Mouse (Mus musculus): ENCODE data around the gene Ndufb5.
"Not testable (repeated sequence)": the region's sequence is repeated elsewhere in the genome, so short reads cannot be mapped to it uniquely, and the experiment has no call there.

Gene Ndufb5

DNA sequence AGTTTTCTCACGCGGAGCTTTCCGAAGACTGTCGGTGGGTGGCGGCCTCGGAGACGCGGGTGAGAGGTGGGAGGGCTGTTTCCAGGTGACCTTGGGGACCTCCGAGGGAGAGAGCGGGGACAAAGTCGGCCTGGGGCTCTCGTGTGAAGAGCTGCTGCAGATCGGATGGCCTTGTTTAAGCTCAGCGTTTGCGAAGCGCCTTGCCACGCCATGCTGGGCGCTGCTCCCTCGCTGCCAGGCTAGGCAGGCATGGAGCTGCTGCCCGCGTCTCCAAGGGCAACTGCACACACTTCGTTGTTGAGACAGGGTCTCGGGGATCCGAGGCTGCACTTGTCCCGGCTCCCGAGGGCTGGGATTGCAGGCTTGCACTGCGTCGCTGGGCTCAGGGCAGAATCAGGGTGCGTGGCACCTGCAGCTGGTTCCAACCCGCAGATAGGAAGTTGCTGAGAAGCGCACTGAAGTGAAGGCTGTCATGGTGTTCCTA is 424 bp downstream of the Ndufb5 start, which contains the start of gene Mrpl47:
Mrpl47 (minus strand) TSS at position 434 of the 484 bp plus-strand sequence.
- DNase-seq = no peak

DNA sequence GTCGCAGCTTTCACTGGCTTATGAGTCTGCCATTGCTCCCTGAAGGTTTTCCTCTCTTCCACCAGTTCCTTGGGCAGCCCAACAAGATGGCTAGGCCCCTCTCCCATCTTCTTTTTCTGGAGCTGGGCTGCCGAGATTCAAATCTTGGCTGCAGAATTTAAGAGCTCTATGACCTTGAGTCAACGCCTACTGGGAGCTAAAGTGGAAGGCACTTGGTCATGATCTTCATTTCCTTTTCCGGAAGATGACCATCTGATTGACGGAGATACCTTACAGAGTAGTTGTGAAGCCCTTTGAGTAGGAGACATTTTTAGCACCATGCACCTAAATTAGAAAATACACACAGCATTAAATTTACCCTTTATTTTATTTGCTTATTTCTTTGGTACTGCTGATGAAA is 1.8 kb downstream of the Ndufb5 start:
- DNase-seq = no peak

DNA sequence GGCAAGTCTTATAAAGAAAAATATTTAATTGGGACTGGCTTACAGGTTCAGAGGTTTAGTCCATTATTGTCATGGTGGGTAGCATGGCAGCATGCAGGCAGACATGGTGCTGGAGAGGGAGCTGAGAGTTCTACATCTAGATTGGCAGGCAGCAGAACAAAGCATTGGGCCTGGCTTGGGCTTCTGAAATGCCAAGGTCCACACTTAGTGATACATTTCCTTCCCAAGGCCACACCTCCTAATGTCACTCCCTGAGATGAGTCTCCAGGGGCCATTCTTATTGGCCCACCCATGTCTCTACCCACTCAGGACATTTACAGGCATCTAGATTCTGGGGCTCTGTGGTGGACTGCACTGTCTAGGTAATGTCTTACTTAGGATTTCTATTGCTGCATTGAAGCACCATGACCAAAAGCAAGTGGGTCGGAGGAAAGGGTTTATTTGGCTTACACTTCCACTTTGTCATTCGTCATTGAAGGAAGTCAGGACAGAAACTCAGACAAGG is 5.5 kb downstream of the Ndufb5 start:
- no peak for DNase-seq

GRCm38 (mm10) chr3:32745001-32745400 is 8.2 kb downstream of the Ndufb5 start:
- no peak for DNase-seq

DNA sequence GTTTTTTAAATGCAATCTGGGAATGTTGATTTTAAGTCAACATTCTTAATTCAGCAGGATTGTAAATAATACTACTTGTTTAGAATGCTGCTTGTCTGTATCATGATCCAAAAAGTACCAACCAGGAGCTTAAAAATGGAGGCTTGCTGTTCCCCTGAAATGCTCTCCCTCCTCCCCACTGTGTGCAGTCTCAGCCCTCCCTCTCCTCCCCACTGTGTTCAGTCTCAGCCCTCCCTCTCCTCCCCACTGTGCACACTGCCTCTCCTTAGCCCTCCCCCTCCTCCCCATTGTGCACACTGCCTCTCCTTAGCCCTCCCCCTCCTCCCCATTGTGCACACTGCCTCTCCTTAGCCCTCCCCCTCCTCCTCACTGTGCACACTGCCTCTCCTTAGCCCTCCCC is 8.6 kb downstream of the Ndufb5 start:
- not testable (repeated sequence) for DNase-seq

GRCm38 (mm10) chr3:32748384-32748783 is 11.6 kb downstream of the Ndufb5 start:
- DNase-seq = no peak

DNA sequence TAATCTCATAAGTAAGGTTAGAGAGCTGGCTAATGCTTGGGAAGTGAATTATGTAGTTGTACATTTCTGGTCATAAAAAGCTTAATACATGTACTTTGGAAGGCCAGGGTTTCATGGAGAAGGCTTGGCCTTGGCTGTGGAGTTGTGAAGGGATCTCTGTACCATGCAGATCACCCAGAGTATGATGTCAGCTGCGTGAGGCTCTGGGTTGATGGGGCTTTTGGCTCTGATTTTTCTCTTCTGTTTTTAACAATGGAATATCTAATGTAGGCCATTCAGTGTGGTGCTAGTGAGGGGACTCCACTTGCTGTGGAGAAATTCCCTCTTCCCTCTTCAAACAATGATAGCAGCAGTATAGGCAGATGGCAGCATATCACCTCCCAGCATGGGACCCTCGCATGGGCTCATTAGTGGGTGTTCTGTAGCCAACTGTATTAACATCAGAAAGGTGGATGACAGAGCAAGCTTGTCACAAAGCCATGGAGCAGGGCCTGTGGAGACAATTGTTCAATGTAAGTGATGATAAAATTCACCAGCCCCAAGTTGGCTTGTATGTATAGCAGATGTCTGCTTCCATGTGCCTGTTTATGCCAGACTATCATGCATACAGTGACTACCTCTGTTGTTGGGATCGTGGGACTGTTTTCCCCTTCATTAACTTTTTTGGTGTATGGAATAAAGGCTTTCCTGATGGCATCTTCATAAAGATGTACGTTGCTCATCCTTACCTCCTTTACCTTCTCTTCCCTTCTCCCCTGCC is 13.2 kb downstream of the Ndufb5 start:
- no peak for DNase-seq

DNA sequence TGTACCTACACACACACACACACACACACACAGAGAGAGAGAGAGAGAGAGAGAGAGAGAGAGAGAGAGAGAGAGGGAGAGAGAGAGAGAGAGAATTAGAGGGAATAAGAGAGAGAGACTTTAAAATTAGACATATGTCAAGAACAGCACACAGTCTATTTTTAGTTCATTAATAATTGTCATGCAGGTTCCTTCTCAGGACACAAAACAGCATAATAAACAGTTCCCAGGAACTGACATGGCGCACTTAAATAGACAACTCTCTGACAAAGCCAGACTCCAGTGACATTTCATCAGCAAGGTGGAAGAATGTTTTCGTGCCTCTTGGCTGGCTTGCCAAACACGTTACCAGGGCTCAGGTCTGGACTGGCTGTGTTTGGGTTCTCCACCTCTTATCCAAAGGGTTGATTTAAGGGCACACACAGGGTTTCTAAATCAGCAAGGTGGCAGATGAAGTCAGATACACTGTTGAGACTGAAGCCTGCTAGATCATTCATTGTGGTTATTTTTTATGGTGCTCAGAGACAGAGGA is 17.7 kb downstream of the Ndufb5 start:
- no peak for DNase-seq

- no peak for DNase-seq
Measured at GRCm38 (mm10) chr3:32759212-32759611, 22.4 kb downstream of the Ndufb5 start.

GRCm38 (mm10) chr3:32762962-32763361 is 26.2 kb downstream of the Ndufb5 start:
- no peak for DNase-seq

DNA sequence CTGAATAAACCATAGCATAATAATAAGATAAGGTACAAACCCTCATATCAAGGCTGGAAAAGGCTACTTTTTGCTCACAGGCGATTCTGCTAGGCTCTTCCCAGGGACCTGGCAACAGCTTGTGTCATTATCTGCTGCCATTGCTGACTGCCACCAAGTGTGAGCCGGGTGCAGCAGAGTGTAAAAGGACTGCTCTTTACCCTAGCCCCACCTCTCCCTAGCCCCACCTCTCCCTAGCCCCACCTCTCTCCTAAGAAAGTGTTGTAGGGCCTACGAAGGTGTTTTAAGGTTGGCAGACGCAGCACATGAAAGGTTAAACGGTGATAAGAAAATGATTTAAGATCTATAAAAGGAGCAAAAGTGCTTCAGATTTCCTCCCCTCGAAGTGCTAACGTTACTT is 27.1 kb downstream of the Ndufb5 start:
- no peak for DNase-seq

- DNase-seq = no peak
Measured at GRCm38 (mm10) chr3:32770781-32771180, 34.0 kb downstream of the Ndufb5 start.

Data from thymus, postnatal 25 days (tissue).